Mouse (Mus musculus) heart, embryonic 13.5 days (tissue): ENCODE data around the gene Olfr533. TPM values are rescaled to one million over a fixed set of nuclear protein-coding genes. Genes with fewer than 3 reads are reported as not detected.
"Not testable (repeated sequence)": the region's sequence is repeated elsewhere in the genome, so short reads cannot be mapped to it uniquely, and the experiment has no call there.

Experiments used
- ATAC-seq: fragments of 200-750 bp; cut with Nextera tagmentation; 2 replicates; pipeline ENCODE4 v1.8.0; 2017; ENCODE audit warnings: moderate TSS enrichment; ENCODE audit not compliant: insufficient number of reproducible peaks, low FRiP score, low TSS enrichment; ENCODE audit errors: extremely low read depth
- H3K27ac ChIP-seq: fragments of 300-500 bp; sonication (generic); replicated peaks from 2 replicates; pipeline ENCODE4 v1.5.1; 2015; ENCODE audit warnings: moderate library complexity, mild to moderate bottlenecking, inconsistent platforms
- H3K27me3 ChIP-seq: fragments of 300-500 bp; sonication (generic); replicated peaks from 2 replicates; pipeline ENCODE4 v1.6.1; 2015; ENCODE audit warnings: mild to moderate bottlenecking, inconsistent platforms
- H3K36me3 ChIP-seq: fragments of 300-500 bp; sonication (generic); 2 replicates; pipeline ENCODE4 v1.6.1; 2015; ENCODE audit warnings: mild to moderate bottlenecking, inconsistent platforms
- H3K4me1 ChIP-seq: fragments of 300-500 bp; sonication (generic); 2 replicates; pipeline ENCODE4 v1.6.1; 2015; ENCODE audit warnings: inconsistent platforms
- H3K4me2 ChIP-seq: fragments of 300-500 bp; sonication (generic); 2 replicates; pipeline ENCODE4 v1.6.1; 2015; ENCODE audit warnings: inconsistent platforms, mild to moderate bottlenecking, moderate library complexity
- H3K4me3 ChIP-seq: fragments of 300-500 bp; sonication (generic); 2 replicates; pipeline ENCODE4 v1.5.1; 2015; ENCODE audit warnings: moderate library complexity, mild to moderate bottlenecking, inconsistent platforms
- H3K9ac ChIP-seq: fragments of 300-500 bp; sonication (generic); 2 replicates; pipeline ENCODE4 v1.6.1; 2015; ENCODE audit warnings: inconsistent platforms, mild to moderate bottlenecking, moderate library complexity
- H3K9me3 ChIP-seq: fragments of 300-500 bp; sonication (generic); 2 replicates; pipeline ENCODE4 v1.6.1; 2016; ENCODE audit warnings: inconsistent platforms
- WGBS: fragments of 180-500 bp; shearing (Covaris S2); methylation state at CpG from one replicate; pipeline ENCODE4 v1.1.7; 2015; ENCODE audit warnings: mixed read lengths; 5-methylcytosine and 5-hydroxymethylcytosine counted together
- polyA plus RNA-seq: library from polyadenylated mRNA; unstranded; fragments of >200 nt; fragmentation: Nextera tagmentation; extraction: Ambion mirVana; gene quantifications from 2 replicates; pipeline ENCODE4 v1.2.1, GENCODE M21; 2015

Olfr533 gene
- not detected in 2 replicates for polyA plus RNA-seq

- not testable (repeated sequence) for H3K27ac ChIP-seq, H3K4me1 ChIP-seq, H3K36me3 ChIP-seq, H3K27me3 ChIP-seq, H3K4me2 ChIP-seq, H3K4me3 ChIP-seq, H3K9ac ChIP-seq, ATAC-seq
- H3K9me3 ChIP-seq = peaks cover 12% of the 10 kb centered on the region; the same call in 1 of the 2 replicates
- 43% methylated on average over 1 of the region's 1 CpGs for WGBS
Observed at GRCm38 (mm10) chr7:140463070-140463469, at the start of gene Olfr533. Gene Olfr533, plus strand, starts transcription at chr7:140463370.

DNA sequence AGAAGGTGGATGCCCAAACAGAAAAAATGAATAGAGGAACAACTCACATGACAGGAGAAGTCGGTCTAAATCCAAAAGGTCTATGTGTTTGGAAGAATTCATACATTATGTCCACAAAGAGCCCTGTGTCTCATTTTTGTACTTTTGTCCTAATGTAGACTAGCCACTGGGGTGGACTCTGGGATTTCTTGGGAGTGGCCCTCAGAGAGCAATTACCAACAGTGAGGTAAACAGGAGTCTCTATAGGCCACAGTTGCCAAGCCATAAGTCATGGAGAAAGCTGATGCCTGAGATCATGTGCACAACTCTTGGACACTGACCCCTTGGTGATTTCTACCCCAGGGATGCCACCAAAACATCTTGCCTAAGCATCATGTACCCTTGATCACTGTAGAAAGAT, 41.6 kb upstream of the Olfr533 start, which contains the start of gene Olfr532:
Gene Olfr532 (minus strand): TSS at position 101 of the 400 bp plus-strand sequence.
- H3K4me2 ChIP-seq = no peak within 1 kb of the TSS
- no peak within 1 kb of the TSS for H3K27ac ChIP-seq

DNA sequence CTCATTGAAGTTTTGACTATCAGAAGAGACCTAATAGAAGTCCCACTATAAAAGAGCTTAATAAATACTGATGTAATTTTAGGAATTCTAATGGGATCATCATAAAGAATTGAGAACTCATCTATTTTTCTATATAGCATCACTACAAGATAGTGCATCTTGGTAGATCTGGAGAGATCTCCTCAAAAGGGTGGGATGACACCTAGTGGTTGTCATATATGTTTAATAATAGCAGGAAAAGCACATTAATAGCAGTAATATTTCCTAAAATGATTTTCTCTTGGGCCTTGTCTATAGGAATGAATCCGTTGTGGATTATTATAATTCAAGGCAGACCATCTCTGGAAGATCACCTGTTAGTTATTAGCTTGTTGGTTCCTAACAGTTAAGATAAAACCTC, 20.0 kb upstream of the Olfr533 start:
- Histone ChIP-seq H3K27ac (no peak overlapping the region), H3K4me1 (no peaks in the 10 kb centered on the region), H3K4me2 (no peak overlapping the region), H3K9me3 (peaks cover 6% of the 10 kb centered on the region; the same call in 1 of the 2 replicates), H3K27me3 (no peaks in the 10 kb centered on the region), H3K36me3 (no peaks in the 10 kb centered on the region), H3K9ac (no peak overlapping the region), H3K4me3 (no peak overlapping the region)
- 61% methylated on average over 1 of the region's 1 CpGs for WGBS
- no peak for ATAC-seq

More for the DNA sequence above, 41.6 kb upstream of the Olfr533 start, which contains the start of gene Olfr532:
- Histone ChIP-seq H3K36me3 (no peaks in the 10 kb centered on the region), H3K4me3 (no peak within 1 kb of the TSS), H3K9ac (no peak within 1 kb of the TSS), H3K4me1 (no peaks in the 10 kb centered on the region), H3K9me3 (peaks cover 4% of the 10 kb centered on the region; the same call in 1 of the 2 replicates), H3K27me3 (no peaks in the 10 kb centered on the region)
- no peak for ATAC-seq
- 81% methylated on average over 1 of the region's 1 CpGs for WGBS

GRCm38 (mm10) chr7:140477886-140478285, 14.7 kb downstream of the Olfr533 start:
- no peaks in the 10 kb centered on the region for H3K27me3 ChIP-seq
- peaks cover 10% of the 10 kb centered on the region for H3K9me3 ChIP-seq
- no peak for ATAC-seq
- no peaks in the 10 kb centered on the region for H3K36me3 ChIP-seq
- H3K9ac ChIP-seq = no peak overlapping the region
- no peak overlapping the region for H3K27ac ChIP-seq
- no peak overlapping the region for H3K4me2 ChIP-seq
- no peak overlapping the region for H3K4me3 ChIP-seq
- WGBS = 48% methylated on average over 1 of the region's 1 CpGs
- H3K4me1 ChIP-seq = no peaks in the 10 kb centered on the region

- H3K4me2 ChIP-seq = no peak overlapping the region
- H3K9me3 ChIP-seq = peaks cover 10% of the 10 kb centered on the region
- H3K36me3 ChIP-seq = no peaks in the 10 kb centered on the region
- H3K4me1 ChIP-seq = no peaks in the 10 kb centered on the region
- H3K27ac ChIP-seq = no peak overlapping the region
- ATAC-seq = no peak
- H3K9ac ChIP-seq = no peak overlapping the region
- H3K4me3 ChIP-seq = no peak overlapping the region
- 72% methylated on average over 1 of the region's 1 CpGs for WGBS
- no peaks in the 10 kb centered on the region for H3K27me3 ChIP-seq
Observed at GRCm38 (mm10) chr7:140478733-140479132, 15.6 kb downstream of the Olfr533 start.

DNA sequence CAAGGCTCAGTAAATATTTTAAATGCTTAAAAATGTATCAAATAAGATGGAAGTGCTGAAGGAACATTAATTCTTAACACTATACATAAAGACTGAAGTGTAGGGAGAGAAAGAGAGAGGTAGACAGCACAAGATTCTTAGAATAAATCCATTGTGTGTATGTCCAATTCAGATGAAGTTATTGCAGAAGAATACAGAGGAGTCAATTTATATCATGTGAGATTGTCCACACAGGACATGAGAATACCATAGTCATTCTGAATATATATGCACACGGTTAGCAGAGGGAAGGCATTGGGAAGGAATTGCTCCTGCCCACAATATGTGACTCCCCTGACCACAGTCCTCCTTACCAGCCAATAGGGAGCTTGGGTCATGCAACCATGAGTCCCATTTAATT, 20.7 kb downstream of the Olfr533 start, which contains the start of gene Olfr535:
Gene Olfr535 (plus strand): TSS at position 301 of the 400 bp plus-strand sequence.
- no peak within 1 kb of the TSS for H3K27ac ChIP-seq
- H3K4me3 ChIP-seq = no peak within 1 kb of the TSS
- no peaks in the 10 kb centered on the region for H3K36me3 ChIP-seq
- H3K9me3 ChIP-seq = no peaks in the 10 kb centered on the region
- WGBS = 63% methylated on average over 1 of the region's 1 CpGs
- H3K9ac ChIP-seq = no peak within 1 kb of the TSS
- H3K4me2 ChIP-seq = no peak within 1 kb of the TSS
- no peak for ATAC-seq
- H3K27me3 ChIP-seq = no peaks in the 10 kb centered on the region
- no peaks in the 10 kb centered on the region for H3K4me1 ChIP-seq

DNA sequence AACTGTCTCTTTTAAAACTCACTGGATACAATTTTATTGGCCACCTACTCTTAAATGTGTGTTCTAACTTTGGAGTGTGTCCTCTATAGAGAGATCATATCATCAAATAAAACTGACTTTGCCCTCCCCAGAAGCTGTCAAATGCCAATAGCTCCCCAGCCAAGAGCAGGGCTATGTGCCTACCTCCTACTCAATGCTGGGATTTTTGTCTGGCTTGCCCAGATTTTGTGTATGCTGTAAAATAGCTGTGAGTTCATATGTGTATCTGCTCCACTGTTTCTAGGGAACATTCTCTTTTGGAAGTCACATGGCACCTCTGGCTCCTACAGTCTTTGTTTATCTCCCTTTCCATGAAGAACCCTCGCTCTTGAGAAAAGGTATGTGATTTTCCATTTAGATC, 25.8 kb downstream of the Olfr533 start:
- ATAC-seq = no peak

DNA sequence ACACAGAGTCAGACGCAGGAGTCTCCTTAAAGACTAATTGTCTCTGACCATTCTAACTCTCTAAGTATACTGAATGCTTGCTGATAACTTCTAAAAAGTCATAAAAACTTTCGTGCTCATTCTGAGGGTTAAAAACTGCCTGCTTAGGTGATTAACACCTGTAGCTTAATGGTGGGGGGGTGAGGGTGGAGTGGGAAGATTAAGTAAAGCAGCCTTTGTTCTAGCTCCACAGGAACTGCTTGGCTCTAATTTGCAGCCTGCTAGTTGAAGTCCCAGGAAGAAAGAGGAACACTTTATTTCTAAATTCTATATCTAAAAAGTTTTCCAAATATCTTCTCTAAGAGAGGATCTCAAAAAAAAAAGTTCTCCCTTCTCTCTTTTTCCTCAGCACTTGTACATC, 31.1 kb downstream of the Olfr533 start:
- Histone ChIP-seq H3K9ac (no peak overlapping the region), H3K4me1 (no peaks in the 10 kb centered on the region), H3K4me3 (no peak overlapping the region), H3K9me3 (0 out of 2 replicates have a peak, but pooled peaks cover 3% of the 10 kb centered on the region), H3K36me3 (no peaks in the 10 kb centered on the region), H3K4me2 (no peak overlapping the region), H3K27ac (no peak overlapping the region), H3K27me3 (no peaks in the 10 kb centered on the region)
- 30% methylated on average over 2 of the region's 2 CpGs for WGBS
- ATAC-seq = no peak

More for the DNA sequence above, 25.8 kb downstream of the Olfr533 start:
- Histone ChIP-seq H3K27me3 (no peaks in the 10 kb centered on the region), H3K4me3 (no peak overlapping the region), H3K27ac (no peak overlapping the region), H3K9ac (no peak overlapping the region), H3K4me2 (no peak overlapping the region), H3K9me3 (0 out of 2 replicates have a peak, but pooled peaks cover 3% of the 10 kb centered on the region), H3K36me3 (no peaks in the 10 kb centered on the region), H3K4me1 (no peaks in the 10 kb centered on the region)
- WGBS = 83% methylated on average over 1 of the region's 1 CpGs

- Histone ChIP-seq H3K36me3 (no peaks in the 10 kb centered on the region), H3K9ac (no peak overlapping the region), H3K4me3 (no peak overlapping the region), H3K4me1 (no peaks in the 10 kb centered on the region), H3K4me2 (no peak overlapping the region), H3K9me3 (0 out of 2 replicates have a peak, but pooled peaks cover 3% of the 10 kb centered on the region), H3K27ac (no peak overlapping the region), H3K27me3 (no peaks in the 10 kb centered on the region)
- no peak for ATAC-seq
Observed at GRCm38 (mm10) chr7:140494702-140495101, 31.5 kb downstream of the Olfr533 start.

GRCm38 (mm10) chr7:140507346-140508021, 44.3 kb downstream of the Olfr533 start, which contains the start of gene Olfr536:
Gene Olfr536, minus strand, starts transcription at chr7:140507396.
- not testable (repeated sequence) for H3K4me3 ChIP-seq, ATAC-seq, H3K36me3 ChIP-seq, H3K4me2 ChIP-seq, H3K9ac ChIP-seq, H3K27ac ChIP-seq, H3K27me3 ChIP-seq, H3K9me3 ChIP-seq, H3K4me1 ChIP-seq
- 50% methylated on average over 1 of the region's 2 CpGs for whole genome bisulfite sequencing
